Mouse (Mus musculus): ENCODE results near the gene Slc4a1. TPM values are rescaled to one million over a fixed set of nuclear protein-coding genes. Genes with fewer than 3 reads are reported as not detected.
"Not testable (repeated sequence)": the region's sequence is repeated elsewhere in the genome, so short reads cannot be mapped to it uniquely, and the experiment has no call there.

The Slc4a1 gene
- polyA plus RNA-seq (2015; fragmentation: Nextera tagmentation; extraction: Ambion mirVana): 2.3 and 3.5 TPM in 2 replicates

GRCm38 (mm10) chr11:102366103-102366502 is at the start of gene Slc4a1:
Gene Slc4a1 (minus strand): TSS chr11:102366203.
- H3K4me1 ChIP-seq (ENCODE audit: control insufficient read depth, insufficient read depth, low read length); H3K9me3 ChIP-seq (replicated peaks; ENCODE audit: control insufficient read depth, low read length, poor library complexity, severe bottlenecking); H3K27ac ChIP-seq (ENCODE audit: low read length); H3K4me2 ChIP-seq (ENCODE audit: low read length); ATAC-seq; H3K9ac ChIP-seq (ENCODE audit: low read depth, low read length); H3K36me3 ChIP-seq (ENCODE audit: control insufficient read depth, insufficient read depth, low read length); H3K27me3 ChIP-seq (ENCODE audit: control insufficient read depth, insufficient read depth, low read depth, low read length); H3K4me3 ChIP-seq (ENCODE audit: low read depth, low read length): not testable (repeated sequence)
- 83% methylated on average over 7 of the region's 8 CpGs for WGBS

GRCm38 (mm10) chr11:102415034-102415802 is 49.2 kb upstream of the Slc4a1 start:
- Histone ChIP-seq H3K36me3 (ENCODE audit: control insufficient read depth, insufficient read depth, low read length) (no peaks in the 10 kb centered on the region), H3K4me2 (ENCODE audit: low read length) (no peak overlapping the region), H3K27ac (ENCODE audit: low read length) (no peak overlapping the region), H3K4me3 (ENCODE audit: low read depth, low read length) (no peak overlapping the region), H3K27me3 (ENCODE audit: control insufficient read depth, insufficient read depth, low read depth, low read length) (no peaks in the 10 kb centered on the region), H3K9me3 (replicated peaks; ENCODE audit: control insufficient read depth, low read length, poor library complexity, severe bottlenecking) (no peaks in the 10 kb centered on the region), H3K4me1 (ENCODE audit: control insufficient read depth, insufficient read depth, low read length) (no peaks in the 10 kb centered on the region; the same call in 1 of the 2 replicates), H3K9ac (ENCODE audit: low read depth, low read length) (no peak overlapping the region)
- WGBS: 68% methylated on average over 10 of the region's 10 CpGs
- no peak for ATAC-seq

GRCm38 (mm10) chr11:102413059-102413458 is 47.1 kb upstream of the Slc4a1 start:
- ATAC-seq: no peak
- H3K4me1 ChIP-seq (ENCODE audit: control insufficient read depth, insufficient read depth, low read length): peaks cover 5% of the 10 kb centered on the region
- 76% methylated on average over 8 of the region's 8 CpGs for WGBS

GRCm38 (mm10) chr11:102411704-102412103 is 45.7 kb upstream of the Slc4a1 start:
- WGBS: 8% methylated on average over 11 of the region's 11 CpGs

More at GRCm38 (mm10) chr11:102413059-102413458, 47.1 kb upstream of the Slc4a1 start:
- Histone ChIP-seq H3K9ac (ENCODE audit: low read depth, low read length) (no peak overlapping the region), H3K4me2 (ENCODE audit: low read length) (no peak overlapping the region), H3K4me3 (ENCODE audit: low read depth, low read length) (no peak overlapping the region), H3K27me3 (ENCODE audit: control insufficient read depth, insufficient read depth, low read depth, low read length) (no peaks in the 10 kb centered on the region), H3K9me3 (replicated peaks; ENCODE audit: control insufficient read depth, low read length, poor library complexity, severe bottlenecking) (no peaks in the 10 kb centered on the region), H3K27ac (ENCODE audit: low read length) (no peak overlapping the region), H3K36me3 (ENCODE audit: control insufficient read depth, insufficient read depth, low read length) (no peaks in the 10 kb centered on the region)

GRCm38 (mm10) chr11:102411061-102411460 is 45.1 kb upstream of the Slc4a1 start:
- H3K9ac ChIP-seq (ENCODE audit: low read depth, low read length): no peak overlapping the region
- no peaks in the 10 kb centered on the region for H3K9me3 ChIP-seq (replicated peaks; ENCODE audit: control insufficient read depth, low read length, poor library complexity, severe bottlenecking)
- no peak overlapping the region for H3K27ac ChIP-seq (ENCODE audit: low read length)
- no peak for ATAC-seq
- peaks cover 18% of the 10 kb centered on the region for H3K4me1 ChIP-seq (ENCODE audit: control insufficient read depth, insufficient read depth, low read length)
- 86% methylated on average over 3 of the region's 3 CpGs for WGBS
- no peak overlapping the region for H3K4me3 ChIP-seq (ENCODE audit: low read depth, low read length)
- no peaks in the 10 kb centered on the region for H3K27me3 ChIP-seq (ENCODE audit: control insufficient read depth, insufficient read depth, low read depth, low read length)
- H3K4me2 ChIP-seq (ENCODE audit: low read length): no peak overlapping the region
- H3K36me3 ChIP-seq (ENCODE audit: control insufficient read depth, insufficient read depth, low read length): no peaks in the 10 kb centered on the region

More at GRCm38 (mm10) chr11:102411704-102412103, 45.7 kb upstream of the Slc4a1 start:
- H3K27ac ChIP-seq (ENCODE audit: low read length): no peak overlapping the region
- H3K27me3 ChIP-seq (ENCODE audit: control insufficient read depth, insufficient read depth, low read depth, low read length): no peaks in the 10 kb centered on the region
- H3K4me2 ChIP-seq (ENCODE audit: low read length): no peak overlapping the region
- peaks cover 12% of the 10 kb centered on the region for H3K4me1 ChIP-seq (ENCODE audit: control insufficient read depth, insufficient read depth, low read length)
- no peak overlapping the region for H3K4me3 ChIP-seq (ENCODE audit: low read depth, low read length)
- H3K36me3 ChIP-seq (ENCODE audit: control insufficient read depth, insufficient read depth, low read length): no peaks in the 10 kb centered on the region
- no peak for ATAC-seq
- no peaks in the 10 kb centered on the region for H3K9me3 ChIP-seq (replicated peaks; ENCODE audit: control insufficient read depth, low read length, poor library complexity, severe bottlenecking)
- no peak overlapping the region for H3K9ac ChIP-seq (ENCODE audit: low read depth, low read length)

GRCm38 (mm10) chr11:102410345-102410744 is 44.3 kb upstream of the Slc4a1 start:
- H3K27ac ChIP-seq (ENCODE audit: low read length); H3K9me3 ChIP-seq (replicated peaks; ENCODE audit: control insufficient read depth, low read length, poor library complexity, severe bottlenecking); ATAC-seq; H3K27me3 ChIP-seq (ENCODE audit: control insufficient read depth, insufficient read depth, low read depth, low read length); H3K4me3 ChIP-seq (ENCODE audit: low read depth, low read length); H3K36me3 ChIP-seq (ENCODE audit: control insufficient read depth, insufficient read depth, low read length); H3K4me2 ChIP-seq (ENCODE audit: low read length); H3K9ac ChIP-seq (ENCODE audit: low read depth, low read length): not testable (repeated sequence)
- H3K4me1 ChIP-seq (ENCODE audit: control insufficient read depth, insufficient read depth, low read length): peaks cover 25% of the 10 kb centered on the region
- 93% methylated on average over 3 of the region's 3 CpGs for WGBS

GRCm38 (mm10) chr11:102409795-102410330 is 43.9 kb upstream of the Slc4a1 start:
- Histone ChIP-seq H3K4me1 (ENCODE audit: control insufficient read depth, insufficient read depth, low read length) (peaks cover 30% of the 10 kb centered on the region), H3K9ac (ENCODE audit: low read depth, low read length) (no peak overlapping the region)
- ATAC-seq: no peak

GRCm38 (mm10) chr11:102408888-102409794 is 43.1 kb upstream of the Slc4a1 start:
- no peak for ATAC-seq
- peak overlapping the region; percentile 91 for H3K4me2 ChIP-seq (ENCODE audit: low read length)
- H3K9me3 ChIP-seq (replicated peaks; ENCODE audit: control insufficient read depth, low read length, poor library complexity, severe bottlenecking): no peaks in the 10 kb centered on the region
- H3K27ac ChIP-seq (ENCODE audit: low read length): peak overlapping the region; percentile 38; the same call in 1 of the 2 replicates
- H3K27me3 ChIP-seq (ENCODE audit: control insufficient read depth, insufficient read depth, low read depth, low read length): no peaks in the 10 kb centered on the region
- peaks cover 35% of the 10 kb centered on the region for H3K4me1 ChIP-seq (ENCODE audit: control insufficient read depth, insufficient read depth, low read length)
- peak overlapping the region; percentile 91 for H3K4me3 ChIP-seq (ENCODE audit: low read depth, low read length)
- H3K9ac ChIP-seq (ENCODE audit: low read depth, low read length): no peak overlapping the region
- H3K36me3 ChIP-seq (ENCODE audit: control insufficient read depth, insufficient read depth, low read length): 0 out of 2 replicates have a peak, but pooled peaks cover 6% of the 10 kb centered on the region
- WGBS: 47% methylated on average over 15 of the region's 15 CpGs

More at GRCm38 (mm10) chr11:102409795-102410330, 43.9 kb upstream of the Slc4a1 start:
- H3K36me3 ChIP-seq (ENCODE audit: control insufficient read depth, insufficient read depth, low read length): 0 out of 2 replicates have a peak, but pooled peaks cover under 1% of the 10 kb centered on the region
- H3K9me3 ChIP-seq (replicated peaks; ENCODE audit: control insufficient read depth, low read length, poor library complexity, severe bottlenecking): no peaks in the 10 kb centered on the region
- WGBS: 73% methylated on average over 3 of the region's 3 CpGs
- no peaks in the 10 kb centered on the region for H3K27me3 ChIP-seq (ENCODE audit: control insufficient read depth, insufficient read depth, low read depth, low read length)
- no peak overlapping the region for H3K4me2 ChIP-seq (ENCODE audit: low read length)
- no peak overlapping the region for H3K27ac ChIP-seq (ENCODE audit: low read length)
- H3K4me3 ChIP-seq (ENCODE audit: low read depth, low read length): no peak overlapping the region
